Mouse (Mus musculus) layer of hippocampus, adult 18-20 months (tissue): ENCODE measurements at regions not wholly inside any gene's neighbourhood (a gene's known extent, or its start where the extent isn't known, plus 50 kb on each side); places are given as distances from the start of the nearest gene placed in this dataset.

Experiments used
- DNase-seq, 2 experiments: peaks; one replicate each; pipeline ENCODE4 v3.0.0; 2022; ENCODE audit warnings: low spot score in 2 of 2

DNA sequence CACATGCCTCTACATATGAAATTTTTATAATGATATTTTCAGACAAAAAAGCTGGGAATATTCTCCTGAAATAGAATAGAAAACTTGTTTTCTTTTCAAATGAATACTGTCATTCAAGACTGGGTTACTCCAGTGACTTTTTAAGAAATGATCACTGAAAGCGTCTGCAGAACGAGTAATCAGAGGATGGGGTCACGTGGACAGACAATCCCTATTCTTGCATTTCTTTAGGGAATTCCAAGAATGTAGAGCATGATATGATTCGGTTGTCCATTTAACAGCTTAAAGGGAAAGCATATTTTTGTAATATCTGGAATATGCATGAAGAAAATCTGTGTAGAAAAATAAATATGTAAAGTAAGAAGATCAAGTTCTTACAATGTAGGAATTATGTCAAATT, 65.6 kb downstream of the 4933402N22Rik start:
- DNase-seq = no peak

DNA sequence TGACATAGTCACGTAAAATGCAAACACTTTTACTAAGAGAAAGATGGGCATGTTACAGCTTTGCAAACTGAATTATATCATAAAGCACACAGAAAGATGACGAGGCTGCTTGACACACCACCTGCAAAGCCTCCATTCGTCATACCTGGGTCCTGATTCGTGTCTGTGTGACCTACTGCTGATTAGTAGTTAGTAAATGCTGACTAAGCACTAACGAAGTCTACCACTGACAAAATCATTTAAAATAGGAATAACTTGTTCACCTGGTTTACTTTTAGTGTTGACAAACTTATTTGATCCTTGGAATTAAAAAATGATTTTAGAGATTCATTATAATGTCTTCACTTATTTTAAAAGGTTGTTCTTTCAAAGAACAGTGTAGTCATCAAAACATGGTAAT, 71.3 kb downstream of the 4933402N22Rik start:
- DNase-seq = no peak

DNA sequence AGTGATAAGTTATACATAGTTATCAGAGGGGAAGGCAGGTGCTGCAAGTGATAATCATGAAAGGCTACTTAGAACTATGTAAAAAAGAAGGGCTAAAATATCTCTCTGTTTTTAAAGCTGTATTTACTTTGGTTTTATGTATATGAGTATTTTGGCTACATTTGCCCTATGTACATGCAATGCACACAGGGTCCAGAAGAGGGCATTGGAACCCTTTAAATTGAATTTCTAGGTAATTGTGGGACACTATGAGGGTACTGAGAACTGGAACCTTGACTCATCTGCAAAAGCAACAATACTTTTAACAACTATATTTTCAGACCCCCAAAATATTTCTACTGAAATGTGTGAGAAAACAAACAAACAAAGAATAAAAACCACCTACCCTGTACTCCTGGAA, 82.9 kb downstream of the 4933402N22Rik start:
- DNase-seq = no peak

DNA sequence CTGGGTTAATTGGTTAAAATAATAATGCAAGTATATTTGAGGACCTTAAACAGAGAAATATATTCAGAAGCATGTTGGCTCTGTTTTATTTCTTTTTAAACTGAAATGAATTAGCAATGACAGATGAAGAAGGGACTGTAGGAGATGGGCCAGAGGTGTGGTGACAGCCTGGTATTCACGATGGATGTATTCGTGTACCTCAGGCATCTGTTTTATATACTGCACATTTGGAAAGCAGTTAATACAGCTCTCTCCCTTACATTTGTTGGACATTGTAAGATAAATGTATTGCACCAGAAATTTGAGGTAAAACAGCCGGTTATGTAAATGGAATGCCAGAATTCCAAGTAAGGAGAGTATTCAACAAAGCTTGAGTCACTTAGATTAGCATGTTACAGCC, 88.6 kb downstream of the 4933402N22Rik start:
- DNase-seq = no peak

DNA sequence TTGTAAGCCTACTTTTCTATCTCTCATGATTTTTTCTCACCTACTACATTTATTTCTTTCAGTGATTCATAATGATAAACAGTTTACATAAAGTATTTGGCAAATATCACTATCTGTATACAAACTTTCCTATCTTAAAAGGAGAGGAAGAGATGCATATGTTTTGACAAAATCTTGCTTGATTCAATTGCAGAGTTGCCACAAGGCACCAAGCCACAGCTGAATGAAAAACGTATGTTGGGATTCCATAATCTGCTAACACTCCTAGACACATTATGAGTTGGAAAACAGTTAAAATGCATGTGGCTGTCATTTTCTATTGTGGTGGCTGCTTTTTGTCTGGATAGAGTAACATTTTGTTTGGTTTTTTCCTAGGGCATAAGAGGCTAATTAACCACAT, 98.5 kb downstream of the 4933402N22Rik start:
- DNase-seq = no peak

DNA sequence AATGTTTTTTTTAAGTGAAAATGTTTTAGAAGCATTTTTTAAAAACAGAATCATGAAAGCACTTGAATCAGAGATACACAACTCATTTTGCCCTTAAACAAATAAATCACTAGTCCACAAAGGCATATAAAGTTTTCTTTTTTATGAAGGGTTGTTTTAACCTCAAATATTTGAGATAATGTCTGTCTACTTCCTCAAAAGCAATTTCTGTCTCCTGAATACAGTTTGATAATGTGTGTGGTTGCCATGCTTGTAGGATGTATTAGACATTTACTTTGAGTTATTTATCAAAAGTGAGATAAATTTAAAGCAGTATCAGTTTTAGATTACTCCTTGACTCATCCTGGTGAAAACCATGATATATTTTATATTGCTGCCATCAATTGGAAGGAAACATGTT, 102.6 kb downstream of the 4933402N22Rik start:
- no peak for DNase-seq

DNA sequence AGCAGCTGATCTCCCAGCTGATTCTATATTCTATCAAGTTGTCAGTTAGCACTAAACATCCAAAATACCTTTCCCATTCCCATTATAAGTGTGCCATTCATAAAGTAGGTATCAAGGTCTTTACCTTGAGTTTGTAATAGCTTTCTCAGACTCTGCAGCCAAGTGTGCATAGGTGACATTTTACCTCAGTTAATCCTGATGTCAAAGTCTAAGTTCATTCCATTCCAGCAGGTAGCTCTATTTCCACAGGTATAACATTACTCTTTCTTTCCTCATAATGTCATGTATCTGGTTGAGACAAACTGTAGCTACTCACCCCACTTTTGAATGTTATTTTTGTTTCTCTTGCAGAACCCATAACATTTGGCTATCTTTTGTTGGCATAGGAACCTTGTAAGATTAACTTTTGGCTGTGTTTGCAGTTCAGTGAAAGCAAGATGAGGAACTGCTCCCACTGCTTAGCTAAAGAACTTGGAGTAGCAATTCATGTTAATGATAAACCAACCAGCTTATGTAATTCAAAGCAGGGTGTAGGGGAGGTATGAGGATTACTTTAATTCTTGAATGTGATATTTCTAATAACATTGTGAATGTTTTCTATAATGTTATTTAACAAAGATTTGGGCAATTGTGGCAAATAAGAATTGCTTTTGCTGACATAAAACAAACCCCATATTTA, 107.0 kb downstream of the 4933402N22Rik start:
- no peak for DNase-seq

DNA sequence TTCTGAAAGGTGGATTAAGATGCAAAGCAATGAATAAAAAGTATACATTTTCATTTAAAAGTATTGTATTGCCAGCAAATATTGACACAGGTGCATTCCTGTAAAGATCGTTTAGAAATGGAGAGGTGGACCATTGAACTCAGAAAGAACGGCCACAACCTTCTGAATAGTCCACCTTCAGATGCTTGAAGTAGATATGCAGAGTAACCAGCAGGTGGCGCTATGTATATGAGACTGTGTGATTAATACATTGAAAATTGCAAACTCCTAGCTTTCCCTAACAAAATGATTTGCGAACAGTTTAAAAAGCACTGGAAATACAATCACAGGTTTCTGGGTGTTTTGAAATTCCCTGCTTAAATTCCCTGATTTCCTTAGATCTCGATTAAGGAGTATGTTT, 112.2 kb downstream of the 4933402N22Rik start:
- DNase-seq = peak; percentile 17 to 58

DNA sequence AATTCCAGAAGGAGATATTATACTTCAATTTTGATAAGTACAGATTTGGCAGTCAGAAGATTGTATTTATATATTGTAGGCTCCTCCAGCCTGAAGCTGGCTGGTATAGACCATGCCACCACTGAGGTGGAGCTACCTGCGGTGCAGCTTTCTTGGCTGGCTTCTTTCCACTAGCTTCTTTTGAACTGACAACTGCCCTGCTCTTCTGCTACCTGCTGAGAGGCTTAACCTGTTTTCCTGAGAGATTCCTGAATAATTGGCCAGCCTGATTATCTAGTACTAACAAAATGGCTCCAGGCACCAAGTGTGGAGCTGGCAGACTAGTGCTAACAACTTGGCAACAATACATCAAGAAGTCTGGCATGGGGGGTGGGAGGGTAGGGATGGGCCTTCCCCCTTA, 132.0 kb downstream of the 4933402N22Rik start:
- DNase-seq = no peak

DNA sequence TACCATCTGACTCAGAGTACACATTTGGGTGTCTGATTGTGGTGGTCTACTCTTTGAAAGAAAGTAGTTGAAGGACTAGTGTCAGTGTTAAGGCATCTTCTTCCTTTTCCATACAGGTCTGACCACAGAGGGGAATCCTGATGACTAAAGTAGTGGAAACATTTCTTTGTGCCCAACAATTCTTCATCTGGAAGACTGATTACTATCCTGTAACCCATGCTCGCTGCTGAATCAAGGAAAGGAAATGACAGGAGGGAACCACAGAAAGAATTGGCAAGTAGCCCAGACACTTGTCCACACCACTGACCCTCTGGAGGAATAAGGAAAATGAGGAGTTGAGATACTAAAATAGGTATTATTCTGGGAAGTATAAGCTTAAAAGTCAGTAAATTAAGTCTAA, 162.3 kb downstream of the 4933402N22Rik start:
- DNase-seq = no peak

DNA sequence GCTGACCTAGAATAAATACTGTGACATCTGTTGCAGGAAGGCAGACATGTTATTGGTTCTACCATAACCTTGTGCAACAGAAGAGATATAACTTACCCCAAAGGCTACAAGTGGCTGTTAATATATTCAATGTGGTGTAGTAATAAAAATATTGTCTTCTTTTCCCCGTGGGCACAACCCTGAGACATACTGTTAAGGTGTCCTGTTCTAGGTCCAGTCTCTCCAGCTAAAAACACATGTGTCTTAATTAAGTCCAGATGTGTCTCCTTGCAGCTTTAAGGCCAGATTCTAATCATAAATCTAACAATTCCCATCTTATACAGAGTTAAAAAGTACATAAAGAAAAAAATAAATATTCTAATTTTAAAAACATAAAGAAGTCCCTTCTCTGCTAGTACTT, 175.8 kb downstream of the 4933402N22Rik start:
- no peak for DNase-seq

DNA sequence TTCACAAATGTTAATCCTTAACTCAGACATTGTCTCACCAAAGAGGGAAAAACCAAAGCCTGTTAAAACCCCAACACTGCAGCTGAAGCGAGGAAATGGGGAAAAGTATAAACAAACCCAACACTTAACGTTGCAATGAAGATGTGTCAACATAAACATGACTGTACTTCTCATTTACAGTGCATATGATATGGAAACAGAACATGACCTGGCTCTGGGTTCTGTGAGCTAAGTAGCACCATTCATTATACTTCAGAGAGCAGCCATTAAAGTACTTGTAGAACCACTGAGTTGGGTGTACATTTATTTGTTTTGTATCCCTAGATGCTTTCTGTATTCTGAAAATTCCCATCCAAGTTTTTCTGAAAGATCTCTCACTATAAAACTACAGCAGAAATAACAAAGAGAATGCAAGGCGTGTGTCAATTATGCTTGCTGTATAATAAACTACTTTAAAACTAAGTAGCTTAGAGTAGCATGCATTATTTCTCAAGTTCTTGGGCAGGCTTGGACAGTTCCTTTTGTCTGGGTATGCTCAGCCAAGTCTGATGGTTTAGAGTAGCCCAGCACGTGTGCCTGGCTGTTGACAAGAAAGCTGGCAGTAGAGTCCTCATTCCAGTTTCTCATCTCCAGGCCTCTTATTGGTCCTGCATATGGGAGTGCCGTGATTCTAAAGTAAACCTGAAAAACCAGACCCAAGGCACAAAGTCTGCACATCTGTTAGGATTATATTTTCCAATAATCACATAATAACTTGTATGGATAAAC, 198.9 kb downstream of the 4933402N22Rik start:
- no peak for DNase-seq

DNA sequence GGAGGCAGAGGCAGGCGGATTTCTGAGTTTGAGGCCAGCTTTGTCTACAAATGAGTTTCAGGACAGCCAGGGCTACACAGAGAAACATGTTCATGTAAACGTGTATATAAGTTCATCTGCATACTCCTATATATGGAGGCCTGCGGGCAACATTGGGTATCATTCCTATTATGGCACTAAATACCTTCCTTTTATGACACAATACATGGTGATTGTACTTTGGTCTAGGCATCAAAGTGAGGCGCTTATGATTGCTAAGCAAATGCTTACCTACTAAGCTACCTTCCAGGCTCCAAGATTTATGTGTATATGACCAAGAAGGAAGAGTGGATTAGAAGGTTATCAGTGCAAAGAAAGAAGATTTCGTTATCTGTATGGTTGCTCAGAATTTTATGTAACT, 207.1 kb downstream of the 4933402N22Rik start:
- DNase-seq = no peak

DNA sequence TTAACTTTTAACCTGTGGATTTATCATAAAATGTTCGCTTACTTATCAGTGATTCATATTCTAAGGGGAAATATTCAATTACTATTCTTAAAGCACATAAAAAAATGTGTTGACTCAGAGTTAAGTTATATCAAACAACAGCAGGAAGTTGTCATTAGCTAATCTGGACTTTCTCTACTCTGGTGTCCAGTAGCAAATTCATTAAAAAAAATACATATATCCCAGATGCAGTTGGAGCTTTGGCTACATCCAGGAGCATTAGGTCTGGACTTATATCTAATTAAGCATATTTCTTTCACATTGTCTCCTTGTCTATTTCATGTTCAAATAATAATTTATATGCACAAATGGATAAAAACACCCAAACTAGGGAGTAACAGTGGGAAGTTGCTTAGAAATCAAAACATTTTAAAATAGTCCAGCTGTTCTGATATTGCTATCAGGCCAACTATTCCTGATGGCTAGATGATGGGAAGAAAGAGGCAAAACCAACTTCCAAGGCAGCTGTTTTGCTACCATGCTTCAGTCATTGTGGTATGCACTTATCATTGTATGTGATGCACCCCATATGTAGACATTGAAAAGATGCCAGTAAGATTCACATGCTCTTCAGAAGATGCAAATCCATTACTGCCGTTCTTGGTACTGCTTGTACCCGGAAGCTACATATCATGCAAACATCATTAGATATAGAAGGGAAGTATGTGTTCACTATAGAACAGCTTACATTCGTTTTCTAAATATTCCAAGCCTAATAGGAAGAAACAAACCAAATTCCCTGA, 209.8 kb downstream of the 4933402N22Rik start:
- no peak for DNase-seq

DNA sequence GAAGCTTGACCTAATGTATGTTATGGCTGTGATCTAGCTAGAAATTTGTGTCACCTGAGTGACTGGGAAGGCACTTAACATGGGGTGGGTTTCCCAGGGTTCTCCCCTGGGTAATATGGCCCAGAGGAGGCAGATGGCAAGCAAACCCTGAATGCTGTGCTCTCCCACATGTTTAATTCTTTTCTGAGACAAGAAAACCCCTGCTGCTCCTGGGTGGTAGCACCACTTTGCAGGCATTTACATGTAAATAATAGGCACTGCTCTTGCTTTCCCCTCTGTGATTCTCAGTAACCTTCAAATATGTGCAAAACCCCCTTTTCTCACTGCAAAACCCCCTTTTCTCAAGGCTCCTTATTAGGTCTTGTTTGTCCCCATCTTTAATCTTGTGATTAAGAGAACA, 221.1 kb downstream of the 4933402N22Rik start:
- no peak for DNase-seq

DNA sequence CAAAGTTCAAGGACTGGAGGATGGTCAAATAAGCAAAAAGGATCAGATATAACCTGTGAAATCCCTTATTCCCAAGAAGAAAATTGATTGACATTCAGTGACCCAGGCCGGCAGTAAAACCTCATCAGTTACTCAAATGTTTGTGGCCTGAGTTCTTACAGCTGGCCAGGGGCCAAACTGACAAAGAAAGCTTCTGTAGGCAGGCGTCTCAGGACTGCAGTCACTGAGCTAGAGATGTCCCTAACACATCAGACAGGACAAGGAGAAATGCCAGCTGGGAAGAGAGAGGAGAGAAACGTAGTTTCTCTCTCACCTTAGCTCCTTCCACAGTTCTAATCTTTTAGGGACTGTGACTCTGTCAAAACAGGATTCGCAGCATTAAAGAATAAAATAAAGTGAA, 229.9 kb upstream of the Sema3d start:
- DNase-seq = no peak

DNA sequence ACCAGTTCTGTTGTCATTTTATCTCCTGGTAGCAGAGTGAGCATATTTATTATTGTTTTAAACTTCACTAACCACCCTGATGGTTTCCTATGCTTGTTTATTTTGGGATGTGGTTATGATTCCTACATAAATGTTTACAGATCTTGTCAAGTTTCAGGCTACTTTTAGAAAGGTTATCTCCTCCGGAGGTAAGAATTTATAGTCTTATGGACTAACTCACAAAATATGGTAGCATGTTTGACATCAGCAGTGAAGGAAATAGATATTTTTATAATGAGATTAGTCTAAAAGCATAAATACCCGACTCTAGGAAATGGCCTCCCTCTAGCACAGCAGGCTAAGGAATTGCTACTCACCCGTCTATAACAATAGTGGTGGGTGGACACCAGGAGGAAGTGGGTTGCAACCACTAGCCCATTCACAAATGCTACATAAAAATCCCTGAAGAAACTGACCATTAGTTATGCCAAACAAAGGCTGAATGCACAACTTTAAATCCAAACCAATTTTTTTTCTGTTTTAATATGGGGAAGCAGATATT, 228.6 kb upstream of the Sema3d start:
- no peak for DNase-seq

DNA sequence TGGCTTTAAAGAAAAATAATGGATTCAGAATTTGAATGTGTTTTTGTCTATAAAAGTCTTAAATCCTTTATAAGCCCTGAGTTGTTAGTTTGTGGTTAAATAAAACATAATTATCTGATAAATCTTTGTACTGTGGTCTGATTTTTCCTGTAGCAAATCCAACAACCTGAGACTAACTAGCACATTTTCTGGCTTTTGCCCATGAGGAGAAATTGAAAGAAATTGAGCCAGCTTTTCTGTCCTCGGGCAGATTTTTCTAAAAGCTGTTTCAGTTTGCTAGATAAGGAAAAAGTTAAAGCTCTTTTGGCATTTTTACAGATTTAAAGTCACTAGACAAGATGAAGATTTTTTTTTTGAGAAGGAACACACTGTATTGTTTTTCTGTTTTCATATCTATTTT, 191.5 kb upstream of the Sema3d start:
- DNase-seq = peak in 1 of 2 experiments; percentile 22

DNA sequence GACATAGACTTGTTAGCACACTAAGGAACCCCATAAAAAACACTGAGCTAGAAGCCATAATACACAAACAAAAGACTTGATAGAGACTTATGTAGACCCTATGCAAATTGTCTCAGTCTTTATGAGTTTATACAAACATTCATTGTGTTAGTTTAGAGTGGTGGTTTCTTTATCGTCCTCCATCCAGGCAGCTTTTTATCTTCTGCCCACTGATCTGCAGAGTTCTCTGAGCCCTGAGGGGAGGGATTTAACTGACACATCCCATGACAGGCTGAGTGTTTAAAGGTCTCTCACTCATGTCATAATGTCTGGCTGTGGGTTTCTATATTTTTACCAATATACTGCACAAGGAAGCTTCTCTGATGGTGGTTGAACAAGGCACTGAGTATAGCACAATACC, 175.7 kb upstream of the Sema3d start:
- DNase-seq = no peak

DNA sequence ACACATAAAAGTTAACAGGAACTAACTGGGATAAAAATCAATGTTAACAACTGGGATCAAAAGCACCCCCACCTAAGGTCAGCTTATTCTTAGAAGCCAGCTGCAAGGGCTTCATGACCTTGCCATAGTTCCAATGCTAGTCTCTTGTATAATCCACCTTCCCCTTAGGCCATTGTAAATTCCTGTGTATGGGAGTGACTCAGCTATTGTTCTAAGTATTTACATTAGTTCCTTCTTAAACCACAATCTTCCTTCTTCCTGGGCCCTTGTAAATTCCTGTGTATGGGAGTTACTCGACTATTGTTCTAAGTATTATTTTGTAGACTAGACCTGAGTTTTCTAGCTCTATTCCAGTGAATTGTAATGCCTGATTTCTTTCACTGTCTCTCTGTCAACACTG, 173.6 kb upstream of the Sema3d start:
- no peak for DNase-seq

DNA sequence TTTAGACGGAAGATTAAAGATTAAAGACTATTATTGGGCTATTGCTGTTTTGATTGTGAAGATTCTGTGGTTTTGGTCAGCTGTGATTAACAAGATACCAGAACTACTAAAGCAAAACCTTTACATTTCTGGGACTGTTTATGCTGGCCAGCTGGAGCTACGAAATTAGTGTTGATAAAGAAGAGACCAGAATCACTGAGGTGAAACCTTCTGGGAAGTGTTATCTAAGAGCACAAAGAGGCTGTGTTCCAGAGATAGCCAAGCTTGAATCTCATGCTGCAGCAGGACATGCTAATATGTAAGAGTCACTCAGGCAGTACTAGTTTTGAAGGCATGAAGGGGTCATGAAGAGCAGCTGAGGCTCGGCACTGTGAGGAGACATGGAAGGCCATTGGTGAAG, 169.7 kb upstream of the Sema3d start:
- no peak for DNase-seq
